Mouse (Mus musculus): ENCODE measurements around the gene Rpl13.

GRCm38 (mm10) chr8:123071176-123071575 is 31.0 kb upstream of the Rpl13 start:
- TF ChIP-seq CTCF (IDR thresholded peaks at IDR 0.05; ENCODE audit: borderline replicate concordance, control insufficient read depth, extremely low read depth, insufficient read depth, low read length, poor library complexity) (no peak), POLR2A (IDR thresholded peaks at IDR 0.05; ENCODE audit: control insufficient read depth, extremely low read depth, insufficient read depth, low read length, poor library complexity) (no peak)

Data from thymus, adult 2 months (tissue).